8 mouse cellular contexts compared by ENCODE assay signal in genomic region chr5:140647031-140647760, GRCm38 (mm10). TPM values are rescaled to one million over a fixed set of nuclear protein-coding genes. Genes with fewer than 3 reads are reported as not detected.
A peak's percentile ranks its signal among the peaks of the same experiment; 100 is the strongest.
DNase-seq lines count a peak whose midpoint lies in the region; ATAC-seq and TF ChIP-seq lines count a peak whose summit lies in the region.

No protein-coding gene starts in this region.

- H3K4me2 ChIP-seq in limb, embryonic 13.5 days (replicated peaks): peak overlapping the region; percentile 97
- H3K4me2 ChIP-seq in stomach, embryonic 16.5 days (ENCODE audit: low read depth, low read length): peak overlapping the region; percentile 89

- peak; percentile 61 for DNase-seq in adrenal gland, adult 2 months
- DNase-seq in adrenal gland, adult 8-10 months: no peak
- peak; percentile 70 to 77 for DNase-seq in left cerebral cortex, adult 2 months (ENCODE audit: extremely low spot score in 1 of 2, low spot score in 2 of 2)
- no peak for DNase-seq in left cerebral cortex, postnatal 4 days
- no peak for DNase-seq in forebrain, embryonic 10.5 days (ENCODE audit: extremely low spot score, low spot score)
- DNase-seq in natural killer cell, adult 2 months (ENCODE audit: low spot score in 2 of 2): no peak

- H3K27ac ChIP-seq in left cerebral cortex, adult 2 months: peak overlapping the region; percentile 99
- peak overlapping the region; percentile 99 for H3K27ac ChIP-seq in forebrain, embryonic 10.5 days
- peak overlapping the region; percentile 85; the same call in 1 of the 2 replicates for H3K27ac ChIP-seq in limb, embryonic 13.5 days
- H3K27ac ChIP-seq in stomach, embryonic 16.5 days (ENCODE audit: low read length): peak overlapping the region; percentile 87

- H3K27me3 ChIP-seq in forebrain, embryonic 10.5 days (ENCODE audit: poor library complexity, severe bottlenecking): peaks cover 4% of the 10 kb centered on the region; the same call in 1 of the 2 replicates
- no peaks in the 10 kb centered on the region for H3K27me3 ChIP-seq in limb, embryonic 13.5 days
- H3K27me3 ChIP-seq in stomach, embryonic 16.5 days (ENCODE audit: control insufficient read depth, insufficient read depth, low read length): no peaks in the 10 kb centered on the region

- peak overlapping the region; percentile 100 for H3K4me3 ChIP-seq in left cerebral cortex, adult 2 months
- peak overlapping the region; percentile 81 for H3K4me3 ChIP-seq in forebrain, embryonic 10.5 days
- peak overlapping the region; percentile 98 for H3K4me3 ChIP-seq in limb, embryonic 13.5 days
- peak overlapping the region; percentile 95 for H3K4me3 ChIP-seq in stomach, embryonic 16.5 days (replicated peaks; ENCODE audit: low read length)

- H3K9me3 ChIP-seq in forebrain, embryonic 10.5 days: no peaks in the 10 kb centered on the region; the same call in none of the 2 replicates
- no peaks in the 10 kb centered on the region for H3K9me3 ChIP-seq in limb, embryonic 13.5 days
- H3K9me3 ChIP-seq in stomach, embryonic 16.5 days (replicated peaks; ENCODE audit: control insufficient read depth, low read length): no peaks in the 10 kb centered on the region

- intact Hi-C loops in left cerebral cortex, adult 2 months (cut with DNase I): no loop called here
- intact Hi-C loops in left cerebral cortex, postnatal 4 days (cut with DNase I): no loop called here

- peaks cover 50% of the 10 kb centered on the region for H3K36me3 ChIP-seq in forebrain, embryonic 10.5 days (replicated peaks)
- H3K36me3 ChIP-seq in limb, embryonic 13.5 days: peaks cover 34% of the 10 kb centered on the region
- H3K36me3 ChIP-seq in stomach, embryonic 16.5 days (ENCODE audit: control insufficient read depth, insufficient read depth, low read length): no peaks in the 10 kb centered on the region

- H3K9ac ChIP-seq in limb, embryonic 13.5 days: peak overlapping the region; percentile 100
- H3K9ac ChIP-seq in stomach, embryonic 16.5 days (ENCODE audit: low read length): peak overlapping the region; percentile 98

- TF ChIP-seq CTCF in left cerebral cortex, adult 2 months (IDR thresholded peaks at IDR 0.05): no peak

- 63% methylated on average over 13 of the region's 13 CpGs for WGBS in forebrain, embryonic 10.5 days
- WGBS in limb, embryonic 13.5 days: 56% methylated on average over 13 of the region's 13 CpGs
- 56% methylated on average over 13 of the region's 13 CpGs for WGBS in stomach, embryonic 16.5 days

- no peak for ATAC-seq in limb, embryonic 13.5 days (ENCODE audit: low FRiP score, low read depth)
- ATAC-seq in stomach, embryonic 16.5 days (ENCODE audit: insufficient read depth, low FRiP score): no peak

- H3K4me1 ChIP-seq in forebrain, embryonic 10.5 days: peaks cover 71% of the 10 kb centered on the region
- H3K4me1 ChIP-seq in limb, embryonic 13.5 days: peaks cover 61% of the 10 kb centered on the region
- H3K4me1 ChIP-seq in stomach, embryonic 16.5 days (ENCODE audit: control insufficient read depth, insufficient read depth, low read length): peaks cover 55% of the 10 kb centered on the region

RNA-seq across cellular contexts. Expression of gene Ttyh3, which starts 1.6 kb away (rescaled TPM):
- 10 to 100 TPM; 48.6 to 95.9 TPM for total RNA-seq in adrenal gland, adult 2 months (2021)
- 185 and 217 TPM in 2 replicates for polyA plus RNA-seq in adrenal gland, adult 2 months (2012; rRNA removed)
- total RNA-seq in adrenal gland, adult 8-10 months (2022): 100 to 1,000 TPM in 1 of 4 experiments, 10 to 100 TPM in 3; 49.8 to 100 (median 77.4) TPM
- 100 to 1,000 TPM; 244 to 247 TPM for total RNA-seq in left cerebral cortex, adult 2 months (2021)
- 100 to 1,000 TPM; 382 to 395 TPM for total RNA-seq in left cerebral cortex, postnatal 4 days (2021)
- polyA plus RNA-seq in forebrain, embryonic 10.5 days (2016; fragmentation: Nextera tagmentation; extraction: Ambion mirVana): 31.6 and 35.7 TPM in 2 replicates
- polyA plus RNA-seq in limb, embryonic 13.5 days (2015; fragmentation: Nextera tagmentation; extraction: Ambion mirVana): 39.0 and 42.1 TPM in 2 replicates
- polyA plus RNA-seq in stomach, embryonic 16.5 days (2015; fragmentation: Nextera tagmentation; extraction: Ambion mirVana): 13.8 and 17.8 TPM in 2 replicates

RNA-seq across cellular contexts. Expression of gene Lfng, which starts 40.1 kb away (rescaled TPM):
- total RNA-seq in adrenal gland, adult 2 months (2021): 10 to 100 TPM in 1 of 2 experiments, 1 to 10 TPM in 1; 9.5 to 14.5 TPM
- 59.0 and 60.2 TPM in 2 replicates for polyA plus RNA-seq in adrenal gland, adult 2 months (2012; rRNA removed)
- 10 to 100 TPM; 11.6 to 18.9 (median 17.2) TPM for total RNA-seq in adrenal gland, adult 8-10 months (2022)
- total RNA-seq in left cerebral cortex, adult 2 months (2021): 10 to 100 TPM; 25.9 to 26.2 TPM
- total RNA-seq in left cerebral cortex, postnatal 4 days (2021): 10 to 100 TPM; 19.7 to 20.7 TPM
- 33.1 and 33.3 TPM in 2 replicates for polyA plus RNA-seq in forebrain, embryonic 10.5 days (2016; fragmentation: Nextera tagmentation; extraction: Ambion mirVana)
- 13.4 and 13.5 TPM in 2 replicates for polyA plus RNA-seq in limb, embryonic 13.5 days (2015; fragmentation: Nextera tagmentation; extraction: Ambion mirVana)
- polyA plus RNA-seq in stomach, embryonic 16.5 days (2015; fragmentation: Nextera tagmentation; extraction: Ambion mirVana): 21.5 and 21.6 TPM in 2 replicates

RNA-seq across cellular contexts. Expression of gene Iqce, which starts 55.0 kb away (rescaled TPM):
- total RNA-seq in adrenal gland, adult 2 months (2021): 10 to 100 TPM; 13.5 to 23.5 TPM
- polyA plus RNA-seq in adrenal gland, adult 2 months (2012; rRNA removed): 19.3 and 19.6 TPM in 2 replicates
- total RNA-seq in adrenal gland, adult 8-10 months (2022): 10 to 100 TPM; 21.0 to 45.5 (median 36.7) TPM
- total RNA-seq in left cerebral cortex, adult 2 months (2021): 10 to 100 TPM; 56.2 to 65.9 TPM
- total RNA-seq in left cerebral cortex, postnatal 4 days (2021): 10 to 100 TPM; 70.1 to 75.6 TPM
- polyA plus RNA-seq in forebrain, embryonic 10.5 days (2016; fragmentation: Nextera tagmentation; extraction: Ambion mirVana): 24.0 and 30.5 TPM in 2 replicates
- 25.2 and 27.1 TPM in 2 replicates for polyA plus RNA-seq in limb, embryonic 13.5 days (2015; fragmentation: Nextera tagmentation; extraction: Ambion mirVana)
- 19.2 and 21.1 TPM in 2 replicates for polyA plus RNA-seq in stomach, embryonic 16.5 days (2015; fragmentation: Nextera tagmentation; extraction: Ambion mirVana)

RNA-seq across cellular contexts. Expression of gene Brat1, which starts 57.6 kb away (rescaled TPM):
- 10 to 100 TPM; 16.9 to 18.8 TPM for total RNA-seq in adrenal gland, adult 2 months (2021)
- polyA plus RNA-seq in adrenal gland, adult 2 months (2012; rRNA removed): 42.9 and 46.4 TPM in 2 replicates
- 10 to 100 TPM; 22.0 to 24.8 (median 22.9) TPM for total RNA-seq in adrenal gland, adult 8-10 months (2022)
- total RNA-seq in left cerebral cortex, adult 2 months (2021): 10 to 100 TPM; 19.8 to 21.3 TPM
- 10 to 100 TPM; 28.8 to 29.4 TPM for total RNA-seq in left cerebral cortex, postnatal 4 days (2021)
- 21.5 and 23.6 TPM in 2 replicates for polyA plus RNA-seq in forebrain, embryonic 10.5 days (2016; fragmentation: Nextera tagmentation; extraction: Ambion mirVana)
- 23.0 and 25.7 TPM in 2 replicates for polyA plus RNA-seq in limb, embryonic 13.5 days (2015; fragmentation: Nextera tagmentation; extraction: Ambion mirVana)
- 20.4 and 20.7 TPM in 2 replicates for polyA plus RNA-seq in stomach, embryonic 16.5 days (2015; fragmentation: Nextera tagmentation; extraction: Ambion mirVana)

Comparison
In these comparisons a context has a peak if more than half of its experiments do, and no peak if none do; other contexts are left out.
1. DNase-seq: peak in adrenal gland, adult 2 months (single experiment) and left cerebral cortex, adult 2 months (2 of 2); none in adrenal gland, adult 8-10 months (single experiment), left cerebral cortex, postnatal 4 days (single experiment), forebrain, embryonic 10.5 days (single experiment) and natural killer cell, adult 2 months (0 of 2).
2. Peak in every context shown above with its lines, with median percentiles within 50 percentile points of each other: H3K27ac ChIP-seq and H3K4me3 ChIP-seq.